Mouse (Mus musculus): ENCODE results near the gene Ildr2. TPM values are rescaled to one million over a fixed set of nuclear protein-coding genes. Genes with fewer than 3 reads are reported as not detected.

Gene Ildr2
- 0.40 and 0.48 TPM in 2 replicates for polyA plus RNA-seq (2015; fragmentation: Nextera tagmentation; extraction: Ambion mirVana)

GRCm38 (mm10) chr1:166253898-166254894, at the start of gene Ildr2:
Ildr2 (plus strand) TSS chr1:166254139.

GRCm38 (mm10) chr1:166238315-166238969, 15.5 kb upstream of the Ildr2 start, which contains the start of gene Mael:
Mael (minus strand) TSS chr1:166238747.

Other genes starting within 250 kb of the Ildr2 start
- gene Dusp27, start 126.2 kb upstream of the Ildr2 start, polyA plus RNA-seq (2015; fragmentation: Nextera tagmentation; extraction: Ambion mirVana), result 59.5 and 75.1 TPM in 2 replicates
- not detected in 2 replicates for gene Gpa33, start 123.9 kb upstream of the Ildr2 start, polyA plus RNA-seq (2015; fragmentation: Nextera tagmentation; extraction: Ambion mirVana)
- gene Mael, start 15.4 kb upstream of the Ildr2 start, polyA plus RNA-seq (2015; fragmentation: Nextera tagmentation; extraction: Ambion mirVana), result not detected in 2 replicates
- 17.9 and 21.9 TPM in 2 replicates for gene Tada1, start 125.0 kb downstream of the Ildr2 start, polyA plus RNA-seq (2015; fragmentation: Nextera tagmentation; extraction: Ambion mirVana)
- 2.7 and 3.6 TPM in 2 replicates for gene Pogk, start 155.7 kb downstream of the Ildr2 start, polyA plus RNA-seq (2015; fragmentation: Nextera tagmentation; extraction: Ambion mirVana)
- not detected in 2 replicates for gene Gm4846, start 243.4 kb downstream of the Ildr2 start, polyA plus RNA-seq (2015; fragmentation: Nextera tagmentation; extraction: Ambion mirVana)

Measured in skeletal muscle tissue, postnatal 0 days (tissue).